In genomic region chr1:91708550-91709243, GRCm38 (mm10) we compare ENCODE assay signal across 10 mouse cellular contexts.
DNase-seq lines count a peak whose midpoint lies in the region; ATAC-seq and TF ChIP-seq lines count a peak whose summit lies in the region.
"Had no signal": no experiment of that assay in that cellular context is flagged by ENCODE, and none has a peak within 500 bp of the region (broad histone marks: within the 10 kb centered on the region; RNA-seq: fewer than 3 reads in every experiment).

No protein-coding gene starts in this region.

- TF ChIP-seq EP300 in stomach, postnatal 0 days (optimal IDR thresholded peaks at IDR 0.05) = no peak

- no peaks in the 10 kb centered on the region for H3K4me1 ChIP-seq in forebrain, embryonic 14.5 days (ENCODE audit: control insufficient read depth, insufficient read depth, low read length)
- no peaks in the 10 kb centered on the region for H3K4me1 ChIP-seq in forebrain, embryonic 11.5 days (replicated peaks; ENCODE audit: control insufficient read depth, insufficient read depth, low read length)
- peaks cover 10% of the 10 kb centered on the region; the same call in 1 of the 2 replicates for H3K4me1 ChIP-seq in hindbrain, postnatal 0 days (ENCODE audit: insufficient read depth, low read length)
- peaks cover 6% of the 10 kb centered on the region; the same call in 1 of the 2 replicates for H3K4me1 ChIP-seq in hindbrain, embryonic 10.5 days (replicated peaks)
- H3K4me1 ChIP-seq in limb, embryonic 15.5 days = peaks cover 25% of the 10 kb centered on the region
- H3K4me1 ChIP-seq in stomach, postnatal 0 days (replicated peaks; ENCODE audit: control insufficient read depth, insufficient read depth) = 0 out of 2 replicates have a peak, but pooled peaks cover 3% of the 10 kb centered on the region

- 68% methylated on average over 7 of the region's 7 CpGs for WGBS in forebrain, embryonic 14.5 days
- WGBS in forebrain, embryonic 11.5 days = 79% methylated on average over 7 of the region's 7 CpGs
- 50% methylated on average over 7 of the region's 7 CpGs for WGBS in hindbrain, postnatal 0 days
- WGBS in hindbrain, embryonic 10.5 days = 83% methylated on average over 7 of the region's 7 CpGs
- 21% methylated on average over 7 of the region's 7 CpGs for WGBS in limb, embryonic 15.5 days
- 35% methylated on average over 7 of the region's 7 CpGs for WGBS in stomach, postnatal 0 days

- H3K36me3 ChIP-seq in forebrain, embryonic 14.5 days (ENCODE audit: control insufficient read depth, insufficient read depth, low read length) = no peaks in the 10 kb centered on the region
- H3K36me3 ChIP-seq in forebrain, embryonic 11.5 days (ENCODE audit: control insufficient read depth, insufficient read depth, low read length) = no peaks in the 10 kb centered on the region
- H3K36me3 ChIP-seq in hindbrain, postnatal 0 days (ENCODE audit: insufficient read depth, low read length) = no peaks in the 10 kb centered on the region
- H3K36me3 ChIP-seq in hindbrain, embryonic 10.5 days = no peaks in the 10 kb centered on the region
- no peaks in the 10 kb centered on the region for H3K36me3 ChIP-seq in limb, embryonic 15.5 days
- H3K36me3 ChIP-seq in stomach, postnatal 0 days (ENCODE audit: control insufficient read depth, insufficient read depth, low read length) = no peaks in the 10 kb centered on the region
- H3K36me3 ChIP-seq: G1E had no signal

- DNase-seq in forebrain, embryonic 14.5 days (ENCODE audit: low spot score) = peak; percentile 54
- no peak for DNase-seq in forebrain, embryonic 11.5 days (ENCODE audit: low spot score)
- DNase-seq in hindbrain, postnatal 0 days (ENCODE audit: low spot score) = peak; percentile 78
- DNase-seq in hindbrain, embryonic 10.5 days (ENCODE audit: low spot score) = no peak
- DNase-seq in urinary bladder, adult 2 months (ENCODE audit: low spot score) = peak; percentile 15
- no peak for DNase-seq in urinary bladder, postnatal 36 days (ENCODE audit: low spot score in 2 of 2)
- no peak for DNase-seq in stomach, postnatal 0 days (ENCODE audit: low spot score)
- DNase-seq: adrenal gland, adult 2 months had no signal

- no peak overlapping the region for H3K4me2 ChIP-seq in forebrain, embryonic 14.5 days (ENCODE audit: low read length)
- no peak overlapping the region for H3K4me2 ChIP-seq in forebrain, embryonic 11.5 days (ENCODE audit: low read depth, low read length, severe bottlenecking)
- peak overlapping the region; percentile 17; the same call in 1 of the 2 replicates for H3K4me2 ChIP-seq in hindbrain, postnatal 0 days (ENCODE audit: low read depth, low read length)
- H3K4me2 ChIP-seq in limb, embryonic 15.5 days = no peak overlapping the region
- no peak overlapping the region for H3K4me2 ChIP-seq in stomach, postnatal 0 days (replicated peaks; ENCODE audit: low read depth)

- no peak overlapping the region for H3K27ac ChIP-seq in forebrain, embryonic 14.5 days (ENCODE audit: low read depth, low read length)
- H3K27ac ChIP-seq in forebrain, embryonic 11.5 days (ENCODE audit: low read depth, low read length) = no peak overlapping the region
- no peak overlapping the region for H3K27ac ChIP-seq in hindbrain, postnatal 0 days
- no peak overlapping the region for H3K27ac ChIP-seq in hindbrain, embryonic 10.5 days
- peak overlapping the region; percentile 85 for H3K27ac ChIP-seq in limb, embryonic 15.5 days
- H3K27ac ChIP-seq in stomach, postnatal 0 days (replicated peaks) = no peak overlapping the region

- no peak overlapping the region for H3K9ac ChIP-seq in forebrain, embryonic 14.5 days (ENCODE audit: low read length)
- no peak overlapping the region for H3K9ac ChIP-seq in forebrain, embryonic 11.5 days (ENCODE audit: low read length)
- no peak overlapping the region for H3K9ac ChIP-seq in hindbrain, postnatal 0 days (replicated peaks; ENCODE audit: low read length)
- no peak overlapping the region for H3K9ac ChIP-seq in limb, embryonic 15.5 days
- no peak overlapping the region for H3K9ac ChIP-seq in stomach, postnatal 0 days (ENCODE audit: low read length)

- TF ChIP-seq CTCF in hindbrain, postnatal 0 days (IDR thresholded peaks at IDR 0.05; ENCODE audit: low read depth) = no peak
- no peak for TF ChIP-seq CTCF in stomach, postnatal 0 days (IDR thresholded peaks at IDR 0.05; ENCODE audit: low read depth)

- no peak for ATAC-seq in forebrain, embryonic 14.5 days
- no peak for ATAC-seq in forebrain, embryonic 11.5 days (replicated peaks; ENCODE audit: low FRiP score)
- ATAC-seq in hindbrain, postnatal 0 days = peak; percentile 49
- ATAC-seq in limb, embryonic 15.5 days (ENCODE audit: insufficient number of reproducible peaks, low FRiP score, low TSS enrichment, low read depth) = peak; percentile 77
- no peak for ATAC-seq in stomach, postnatal 0 days (ENCODE audit: low FRiP score, low TSS enrichment)

- no peaks in the 10 kb centered on the region for H3K27me3 ChIP-seq in forebrain, embryonic 14.5 days (replicated peaks; ENCODE audit: control insufficient read depth, insufficient read depth, low read length)
- no peaks in the 10 kb centered on the region for H3K27me3 ChIP-seq in forebrain, embryonic 11.5 days (ENCODE audit: control insufficient read depth, insufficient read depth, low read length)
- H3K27me3 ChIP-seq in hindbrain, postnatal 0 days (ENCODE audit: insufficient read depth, low read length) = no peaks in the 10 kb centered on the region
- no peaks in the 10 kb centered on the region for H3K27me3 ChIP-seq in hindbrain, embryonic 10.5 days (ENCODE audit: insufficient read depth, poor library complexity, severe bottlenecking)
- no peaks in the 10 kb centered on the region for H3K27me3 ChIP-seq in limb, embryonic 15.5 days
- no peaks in the 10 kb centered on the region for H3K27me3 ChIP-seq in stomach, postnatal 0 days (ENCODE audit: control insufficient read depth, insufficient read depth, low read length)

- no peak overlapping the region for H3K4me3 ChIP-seq in forebrain, embryonic 14.5 days (ENCODE audit: low read depth, low read length)
- no peak overlapping the region for H3K4me3 ChIP-seq in forebrain, embryonic 11.5 days (ENCODE audit: low read depth, low read length)
- H3K4me3 ChIP-seq in hindbrain, postnatal 0 days (ENCODE audit: low read length) = no peak overlapping the region
- no peak overlapping the region for H3K4me3 ChIP-seq in hindbrain, embryonic 10.5 days
- H3K4me3 ChIP-seq in limb, embryonic 15.5 days = no peak overlapping the region
- H3K4me3 ChIP-seq in stomach, postnatal 0 days (ENCODE audit: low read depth, low read length) = no peak overlapping the region

- no peaks in the 10 kb centered on the region for H3K9me3 ChIP-seq in forebrain, embryonic 14.5 days (replicated peaks; ENCODE audit: control insufficient read depth, low read length)
- no peaks in the 10 kb centered on the region for H3K9me3 ChIP-seq in forebrain, embryonic 11.5 days (ENCODE audit: control insufficient read depth, low read length)
- H3K9me3 ChIP-seq in hindbrain, postnatal 0 days (ENCODE audit: low read length) = no peaks in the 10 kb centered on the region
- no peaks in the 10 kb centered on the region for H3K9me3 ChIP-seq in hindbrain, embryonic 10.5 days
- no peaks in the 10 kb centered on the region for H3K9me3 ChIP-seq in limb, embryonic 15.5 days
- H3K9me3 ChIP-seq in stomach, postnatal 0 days (ENCODE audit: control insufficient read depth, low read length) = no peaks in the 10 kb centered on the region
- H3K9me3 ChIP-seq: G1E had no signal

Comparison
In these comparisons a context has a peak if more than half of its experiments do, and no peak if none do; other contexts are left out.
1. DNase-seq: peak in forebrain, embryonic 14.5 days (single experiment), hindbrain, postnatal 0 days (single experiment) and urinary bladder, adult 2 months (single experiment); none in forebrain, embryonic 11.5 days (single experiment), hindbrain, embryonic 10.5 days (single experiment), urinary bladder, postnatal 36 days (0 of 2) and stomach, postnatal 0 days (single experiment).
2. ATAC-seq: peak in hindbrain, postnatal 0 days (single experiment) and limb, embryonic 15.5 days (single experiment); none in forebrain, embryonic 14.5 days (single experiment), forebrain, embryonic 11.5 days (single experiment) and stomach, postnatal 0 days (single experiment).